Mouse (Mus musculus) cortical plate, adult 2 months (tissue): ENCODE measurements at regions not wholly inside any gene's neighbourhood (a gene's known extent, or its start where the extent isn't known, plus 50 kb on each side); places are given as distances from the start of the nearest gene placed in this dataset.

Experiments used
- CTCF ChIP-seq: fragments of 200-500 bp; IDR thresholded peaks from 2 replicates; pipeline ENCODE4 v1.5.1; 2011; ENCODE audit warnings: mild to moderate bottlenecking, control low read depth, low read length; ENCODE audit not compliant: insufficient read depth; ENCODE audit errors: extremely low read depth
- POLR2A ChIP-seq: fragments of 200-500 bp; IDR thresholded peaks from 2 replicates; pipeline ENCODE4 v1.6.1; 2011; ENCODE audit warnings: mild to moderate bottlenecking, low read length, control low read depth; ENCODE audit not compliant: insufficient read depth; ENCODE audit errors: extremely low read depth

DNA sequence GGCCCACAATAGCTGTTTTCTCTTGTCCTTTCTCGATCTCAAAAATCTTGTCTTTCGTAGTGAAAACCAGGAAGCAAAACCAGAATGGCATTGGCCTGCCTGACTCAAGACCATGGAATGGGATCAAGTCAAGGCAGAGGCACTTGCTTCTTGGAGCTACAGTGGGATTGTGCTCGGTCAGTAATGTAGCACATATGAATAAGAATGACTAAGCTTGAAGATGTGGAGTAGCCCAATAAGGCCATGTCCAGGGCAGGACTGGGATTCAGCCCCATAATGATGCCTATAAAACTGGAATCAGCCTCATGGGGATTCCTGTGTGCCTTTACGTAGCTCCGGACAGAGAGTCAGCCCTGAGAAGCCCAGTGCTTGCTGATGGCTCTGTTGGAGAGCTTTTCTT, 347.2 kb upstream of the Ubash3b start:
- TF ChIP-seq POLR2A (no peak), CTCF (no peak)
